Mouse (Mus musculus): ENCODE data around the gene H2-M10.6. TPM values are rescaled to one million over a fixed set of nuclear protein-coding genes. Genes with fewer than 3 reads are reported as not detected.

The H2-M10.6 gene
- polyA plus RNA-seq (2014; fragmentation: Illumina TruSeq; extraction: RNeasy Lipid Tissue Mini Kit (QIAGEN cat#74804); ENCODE audit: low read depth, low replicate concordance) = not detected

GRCm38 (mm10) chr17:36811871-36812270 lies at the start of gene H2-M10.6:
Gene H2-M10.6 (plus strand): TSS chr17:36812171.

DNA sequence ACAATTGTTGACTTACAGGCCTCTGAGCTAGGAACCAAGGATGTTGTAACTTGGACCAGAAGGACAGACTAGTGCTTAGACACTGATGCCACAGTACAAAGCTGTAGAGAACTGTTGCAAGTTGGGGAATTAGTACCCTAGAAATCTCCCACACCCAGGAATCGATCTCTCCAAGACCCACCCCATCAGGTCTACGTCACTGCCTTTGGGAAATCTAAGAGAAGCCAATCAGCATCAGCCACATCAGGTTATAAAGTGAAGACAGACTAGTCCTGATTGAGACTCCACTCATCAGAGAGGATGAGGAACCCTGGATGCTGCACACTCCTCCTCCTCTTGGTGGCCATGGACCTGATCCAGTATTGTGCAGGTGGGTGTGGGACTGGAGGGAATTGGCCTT lies 39.4 kb upstream of the H2-M10.6 start, which contains the start of gene H2-M10.5:
Gene H2-M10.5 (plus strand): TSS at position 301 of the 400 bp plus-strand sequence.

DNA sequence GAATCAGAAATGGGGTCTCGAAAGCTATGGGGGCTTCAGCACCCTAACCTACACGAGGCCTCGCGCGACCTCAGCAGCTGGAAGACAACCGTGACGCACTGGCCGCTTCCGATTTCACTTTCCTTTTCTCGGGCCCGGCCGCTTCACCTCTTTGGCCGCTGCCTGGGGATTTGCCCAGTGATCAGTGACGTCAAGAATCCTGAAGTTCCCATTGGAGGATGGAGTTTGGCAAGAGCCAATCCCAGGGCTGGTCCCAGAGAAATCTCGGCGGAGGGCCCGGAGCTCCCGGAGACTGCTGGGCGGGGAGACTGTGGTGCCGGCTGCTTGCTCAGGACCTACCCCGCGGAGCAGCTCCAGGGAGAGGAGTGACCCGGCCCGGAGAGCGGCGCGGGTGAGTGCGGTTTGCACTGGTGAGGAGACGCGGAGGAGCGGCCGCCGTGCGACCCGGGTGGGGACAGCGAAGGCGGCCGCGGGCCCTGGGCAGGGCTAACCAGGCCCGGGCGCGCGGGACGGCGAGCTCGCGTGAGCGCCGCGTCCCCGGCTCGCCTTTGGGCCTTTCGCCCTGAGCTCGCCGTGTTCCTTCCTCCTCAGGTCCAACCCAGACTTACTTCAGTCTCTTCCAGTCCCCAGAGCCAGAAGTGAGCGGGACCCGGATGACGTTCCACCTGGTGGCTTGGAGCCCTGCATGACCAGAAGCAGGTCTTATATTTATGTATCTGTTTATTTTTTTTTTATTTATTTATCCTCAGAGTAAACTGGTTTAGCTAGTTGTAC lies 25.1 kb downstream of the H2-M10.6 start, which contains the start of gene Trim26:
Gene Trim26 (plus strand): TSS at position 261 of the 774 bp plus-strand sequence.

Other genes starting within 250 kb of the H2-M10.6 start
- gene H2-M9, start 169.5 kb upstream of the H2-M10.6 start, polyA plus RNA-seq (2014; fragmentation: Illumina TruSeq; extraction: RNeasy Lipid Tissue Mini Kit (QIAGEN cat#74804); ENCODE audit: low read depth, low replicate concordance) = not detected
- gene H2-M1, start 140.0 kb upstream of the H2-M10.6 start, polyA plus RNA-seq (2014; fragmentation: Illumina TruSeq; extraction: RNeasy Lipid Tissue Mini Kit (QIAGEN cat#74804); ENCODE audit: low read depth, low replicate concordance) = not detected
- gene H2-M10.5, start 39.3 kb upstream of the H2-M10.6 start, polyA plus RNA-seq (2014; fragmentation: Illumina TruSeq; extraction: RNeasy Lipid Tissue Mini Kit (QIAGEN cat#74804); ENCODE audit: low read depth, low replicate concordance) = not detected
- gene Trim26, start 25.0 kb downstream of the H2-M10.6 start, polyA plus RNA-seq (2014; fragmentation: Illumina TruSeq; extraction: RNeasy Lipid Tissue Mini Kit (QIAGEN cat#74804); ENCODE audit: low read depth, low replicate concordance) = 37.0 TPM
- gene Trim15, start 55.0 kb downstream of the H2-M10.6 start, polyA plus RNA-seq (2014; fragmentation: Illumina TruSeq; extraction: RNeasy Lipid Tissue Mini Kit (QIAGEN cat#74804); ENCODE audit: low read depth, low replicate concordance) = 2.2 TPM
- not detected for gene Trim10, start 57.4 kb downstream of the H2-M10.6 start, polyA plus RNA-seq (2014; fragmentation: Illumina TruSeq; extraction: RNeasy Lipid Tissue Mini Kit (QIAGEN cat#74804); ENCODE audit: low read depth, low replicate concordance)
- gene Trim40, start 78.0 kb downstream of the H2-M10.6 start, polyA plus RNA-seq (2014; fragmentation: Illumina TruSeq; extraction: RNeasy Lipid Tissue Mini Kit (QIAGEN cat#74804); ENCODE audit: low read depth, low replicate concordance) = 29.1 TPM
- 77.1 TPM for gene Trim31, start 85.9 kb downstream of the H2-M10.6 start, polyA plus RNA-seq (2014; fragmentation: Illumina TruSeq; extraction: RNeasy Lipid Tissue Mini Kit (QIAGEN cat#74804); ENCODE audit: low read depth, low replicate concordance)
- gene Rnf39, start 130.7 kb downstream of the H2-M10.6 start, polyA plus RNA-seq (2014; fragmentation: Illumina TruSeq; extraction: RNeasy Lipid Tissue Mini Kit (QIAGEN cat#74804); ENCODE audit: low read depth, low replicate concordance) = 7.3 TPM
- gene Ppp1r11, start 139.6 kb downstream of the H2-M10.6 start, polyA plus RNA-seq (2014; fragmentation: Illumina TruSeq; extraction: RNeasy Lipid Tissue Mini Kit (QIAGEN cat#74804); ENCODE audit: low read depth, low replicate concordance) = 9.2 TPM
- 19.7 TPM for gene Znrd1, start 146.4 kb downstream of the H2-M10.6 start, polyA plus RNA-seq (2014; fragmentation: Illumina TruSeq; extraction: RNeasy Lipid Tissue Mini Kit (QIAGEN cat#74804); ENCODE audit: low read depth, low replicate concordance)
- 22.8 TPM for gene Znrd1as, start 146.4 kb downstream of the H2-M10.6 start, polyA plus RNA-seq (2014; fragmentation: Illumina TruSeq; extraction: RNeasy Lipid Tissue Mini Kit (QIAGEN cat#74804); ENCODE audit: low read depth, low replicate concordance)
- not detected for gene 2410137M14Rik, start 169.1 kb downstream of the H2-M10.6 start, polyA plus RNA-seq (2014; fragmentation: Illumina TruSeq; extraction: RNeasy Lipid Tissue Mini Kit (QIAGEN cat#74804); ENCODE audit: low read depth, low replicate concordance)
- gene H2-M5, start 177.4 kb downstream of the H2-M10.6 start, polyA plus RNA-seq (2014; fragmentation: Illumina TruSeq; extraction: RNeasy Lipid Tissue Mini Kit (QIAGEN cat#74804); ENCODE audit: low read depth, low replicate concordance) = 0.28 TPM
- 5.1 TPM for gene Zfp57, start 189.0 kb downstream of the H2-M10.6 start, polyA plus RNA-seq (2014; fragmentation: Illumina TruSeq; extraction: RNeasy Lipid Tissue Mini Kit (QIAGEN cat#74804); ENCODE audit: low read depth, low replicate concordance)
- gene Mog, start 211.2 kb downstream of the H2-M10.6 start, polyA plus RNA-seq (2014; fragmentation: Illumina TruSeq; extraction: RNeasy Lipid Tissue Mini Kit (QIAGEN cat#74804); ENCODE audit: low read depth, low replicate concordance) = not detected
- 42.1 TPM for gene Gabbr1, start 233.8 kb downstream of the H2-M10.6 start, polyA plus RNA-seq (2014; fragmentation: Illumina TruSeq; extraction: RNeasy Lipid Tissue Mini Kit (QIAGEN cat#74804); ENCODE audit: low read depth, low replicate concordance)